Mouse (Mus musculus): Measurements from ENCODE around the gene Wdr83. TPM values are rescaled to one million over a fixed set of nuclear protein-coding genes. Genes with fewer than 3 reads are reported as not detected.
"Not testable (repeated sequence)": the region's sequence is repeated elsewhere in the genome, so short reads cannot be mapped to it uniquely, and the experiment has no call there.

Gene Wdr83
- total RNA-seq (2021) = 10 to 100 TPM; 26.0 to 28.9 TPM

- no peak for DNase-seq (ENCODE audit: low spot score in 2 of 2)
- intact Hi-C loops (cut with DNase I) = loop anchor here (5.0 kb wide), 1 partner anchor 36 kb away; no protein-coding TSS in a partner anchor
Measured at GRCm38 (mm10) chr8:85081216-85081555, at the start of gene Wdr83. Wdr83 (minus strand) TSS chr8:85081306.

GRCm38 (mm10) chr8:85123691-85124090, 42.6 kb upstream of the Wdr83 start:
- DNase-seq (ENCODE audit: low spot score in 2 of 2) = no peak
- intact Hi-C loops (cut with DNase I) = no loop called here

GRCm38 (mm10) chr8:85122995-85123394, 41.9 kb upstream of the Wdr83 start, which contains the start of gene Zfp791:
Zfp791 (minus strand) TSS chr8:85123095.
- intact Hi-C loops (cut with DNase I) = no loop called here
- no peak for DNase-seq (ENCODE audit: low spot score in 2 of 2)

- DNase-seq (ENCODE audit: low spot score in 2 of 2); intact Hi-C loops (cut with DNase I): not testable (repeated sequence)
Measured at GRCm38 (mm10) chr8:85120251-85120650, 39.1 kb upstream of the Wdr83 start.

- DNase-seq (ENCODE audit: low spot score in 2 of 2) = peak; percentile 81 to 83
- intact Hi-C loops (cut with DNase I) = loop anchor here (5.0 kb wide), 1 partner anchor 37 kb away; the partner anchor contains the start of genes Man2b1, Wdr83 and Wdr83os
Measured at GRCm38 (mm10) chr8:85119052-85119981, 38.2 kb upstream of the Wdr83 start.

- no peak for DNase-seq (ENCODE audit: low spot score in 2 of 2)
- intact Hi-C loops (cut with DNase I) = loop anchor here (5.0 kb wide), 1 partner anchor 35 kb away; the partner anchor contains the start of genes Man2b1, Wdr83 and Wdr83os
Measured at GRCm38 (mm10) chr8:85116984-85117383, 35.9 kb upstream of the Wdr83 start.

GRCm38 (mm10) chr8:85115501-85115900, 34.4 kb upstream of the Wdr83 start:
- intact Hi-C loops (cut with DNase I) = loop anchor here (5.0 kb wide), 1 partner anchor 33 kb away; the partner anchor contains the start of genes Man2b1, Wdr83 and Wdr83os
- no peak for DNase-seq (ENCODE audit: low spot score in 2 of 2)

- no peak for DNase-seq (ENCODE audit: low spot score in 2 of 2)
- intact Hi-C loops (cut with DNase I) = no loop called here
Measured at GRCm38 (mm10) chr8:85113241-85113640, 32.1 kb upstream of the Wdr83 start.

- intact Hi-C loops (cut with DNase I) = no loop called here
- no peak for DNase-seq (ENCODE audit: low spot score in 2 of 2)
Measured at GRCm38 (mm10) chr8:85100076-85100665, 19.1 kb upstream of the Wdr83 start.

- DNase-seq (ENCODE audit: low spot score in 2 of 2) = peak in 1 of 2 experiments; percentile 2
- intact Hi-C loops (cut with DNase I) = no loop called here
Measured at GRCm38 (mm10) chr8:85096850-85097249, 15.7 kb upstream of the Wdr83 start.

GRCm38 (mm10) chr8:85096196-85096595, 15.1 kb upstream of the Wdr83 start:
- DNase-seq (ENCODE audit: low spot score in 2 of 2) = no peak
- intact Hi-C loops (cut with DNase I) = no loop called here

GRCm38 (mm10) chr8:85095566-85095965, 14.5 kb upstream of the Wdr83 start:
- intact Hi-C loops (cut with DNase I) = no loop called here
- no peak for DNase-seq (ENCODE audit: low spot score in 2 of 2)

- no peak for DNase-seq (ENCODE audit: low spot score in 2 of 2)
- intact Hi-C loops (cut with DNase I) = no loop called here
Measured at GRCm38 (mm10) chr8:85095051-85095450, 13.9 kb upstream of the Wdr83 start.

GRCm38 (mm10) chr8:85091526-85092090, 10.5 kb upstream of the Wdr83 start:
- intact Hi-C loops (cut with DNase I) = no loop called here
- DNase-seq (ENCODE audit: low spot score in 2 of 2) = peak in 1 of 2 experiments; percentile 3

GRCm38 (mm10) chr8:85090856-85091255, 9.8 kb upstream of the Wdr83 start:
- intact Hi-C loops (cut with DNase I) = no loop called here
- DNase-seq (ENCODE audit: low spot score in 2 of 2) = no peak

GRCm38 (mm10) chr8:85088771-85089170, 7.7 kb upstream of the Wdr83 start:
- intact Hi-C loops (cut with DNase I) = no loop called here

GRCm38 (mm10) chr8:85086238-85086637, 5.1 kb upstream of the Wdr83 start:
- DNase-seq (ENCODE audit: low spot score in 2 of 2) = no peak
- intact Hi-C loops (cut with DNase I) = no loop called here

More at GRCm38 (mm10) chr8:85088771-85089170, 7.7 kb upstream of the Wdr83 start:
- DNase-seq (ENCODE audit: low spot score in 2 of 2) = no peak

GRCm38 (mm10) chr8:85084633-85085032, 3.5 kb upstream of the Wdr83 start:
- no peak for DNase-seq (ENCODE audit: low spot score in 2 of 2)
- intact Hi-C loops (cut with DNase I) = loop anchor here (5.0 kb wide), 1 partner anchor 33 kb away; no protein-coding TSS in a partner anchor

GRCm38 (mm10) chr8:85083108-85083813, 2.2 kb upstream of the Wdr83 start, which contains the start of gene Man2b1:
Man2b1 (plus strand) TSS chr8:85083270.
- intact Hi-C loops (cut with DNase I) = loop anchor here (5.0 kb wide), 1 partner anchor 34 kb away; no protein-coding TSS in a partner anchor
- DNase-seq (ENCODE audit: low spot score in 2 of 2) = peak; percentile 85 to 87
